Mouse (Mus musculus) bone marrow, adult 2 months (tissue): ENCODE data around the gene D430042O09Rik. TPM values are rescaled to one million over a fixed set of nuclear protein-coding genes. Genes with fewer than 3 reads are reported as not detected.

Source experiments
- H3K27ac ChIP-seq: fragments of 200-500 bp; 2 replicates; pipeline ENCODE4 v1.5.1; 2012; ENCODE audit warnings: low read depth, mild to moderate bottlenecking, control low read depth, inconsistent platforms, low read length; ENCODE audit not compliant: control insufficient read depth, poor library complexity, insufficient read depth
- H3K4me1 ChIP-seq: fragments of 200-500 bp; 2 replicates; pipeline ENCODE4 v1.6.1; 2011; ENCODE audit warnings: low read length; ENCODE audit not compliant: control insufficient read depth, insufficient read depth
- H3K4me3 ChIP-seq: fragments of 200-500 bp; replicated peaks from 2 replicates; pipeline ENCODE3; 2011; ENCODE audit warnings: mild to moderate bottlenecking, low read depth, low read length, control low read depth; ENCODE audit not compliant: control insufficient read depth
- CTCF ChIP-seq: fragments of 200-500 bp; IDR thresholded peaks from 2 replicates; pipeline ENCODE4 v1.5.1; 2011; ENCODE audit warnings: low read length, control low read depth; ENCODE audit not compliant: control insufficient read depth, insufficient read depth
- POLR2A ChIP-seq: fragments of 200-500 bp; IDR thresholded peaks from 2 replicates; pipeline ENCODE4 v1.6.1; 2011; ENCODE audit warnings: low read depth, mild to moderate bottlenecking, control low read depth, low read length, borderline replicate concordance; ENCODE audit not compliant: control insufficient read depth
- WGBS: fragments of 180-500 bp; shearing (Covaris S2); methylation state at CpG from one replicate; pipeline ENCODE4 v1.1.7; 2018; 5-methylcytosine and 5-hydroxymethylcytosine counted together
- polyA plus RNA-seq: library from polyadenylated mRNA; stranded (reverse); fragments of >200 nt; gene quantifications from 2 replicates; pipeline ENCODE4 v1.2.4, GENCODE M21; 2011; ENCODE audit warnings: low replicate concordance; ENCODE audit not compliant: missing spikeins, insufficient read depth, insufficient read length

D430042O09Rik gene
- polyA plus RNA-seq, 1 experiment, result 9.2 TPM

DNA sequence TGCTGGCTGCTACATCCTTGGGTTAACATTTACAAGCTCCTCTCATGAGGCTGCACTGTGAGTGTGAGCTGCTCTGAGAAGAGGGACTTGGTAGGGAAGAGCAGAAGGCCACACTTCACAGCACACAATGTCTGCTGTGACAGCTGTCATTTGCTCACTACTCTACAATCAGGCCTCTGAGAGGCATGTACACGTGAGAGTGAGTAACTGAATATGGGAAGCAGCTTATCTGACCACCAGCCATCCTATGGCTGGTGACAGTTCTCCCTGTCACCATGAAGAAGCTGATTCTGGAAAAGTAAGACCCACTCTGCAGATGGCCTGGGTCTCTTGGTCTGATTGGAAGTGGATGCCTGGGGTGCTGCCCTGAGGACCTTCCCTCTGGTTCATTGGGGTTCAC, 125.1 kb downstream of the D430042O09Rik start:
- H3K4me3 ChIP-seq, result no peak overlapping the region
- no peaks in the 10 kb centered on the region for H3K4me1 ChIP-seq
- H3K27ac ChIP-seq, result no peak overlapping the region
- TF ChIP-seq POLR2A (no peak), CTCF (no peak)
- 37% methylated on average over 1 of the region's 1 CpGs for WGBS

DNA sequence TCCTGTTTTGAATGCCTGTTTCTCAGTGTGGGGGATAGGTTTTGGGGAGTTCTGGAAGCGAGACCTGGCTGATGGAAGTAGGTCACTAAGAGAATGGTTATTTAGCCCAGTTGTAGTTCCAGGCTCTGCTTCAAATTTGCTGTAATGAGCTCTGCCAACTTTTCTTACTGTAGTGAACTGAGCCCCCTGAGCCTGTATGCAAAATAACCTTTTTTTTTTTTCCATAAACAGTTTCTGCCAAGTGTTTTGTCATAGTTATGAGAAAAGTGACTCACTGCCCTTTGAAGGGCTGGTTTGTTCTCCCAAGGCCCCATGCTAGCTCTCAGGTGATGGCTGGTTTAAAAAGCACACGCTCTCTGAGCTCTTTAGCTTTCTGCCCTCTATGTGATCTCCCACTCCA, 125.8 kb downstream of the D430042O09Rik start:
- WGBS, result 82% methylated on average over 2 of the region's 2 CpGs

DNA sequence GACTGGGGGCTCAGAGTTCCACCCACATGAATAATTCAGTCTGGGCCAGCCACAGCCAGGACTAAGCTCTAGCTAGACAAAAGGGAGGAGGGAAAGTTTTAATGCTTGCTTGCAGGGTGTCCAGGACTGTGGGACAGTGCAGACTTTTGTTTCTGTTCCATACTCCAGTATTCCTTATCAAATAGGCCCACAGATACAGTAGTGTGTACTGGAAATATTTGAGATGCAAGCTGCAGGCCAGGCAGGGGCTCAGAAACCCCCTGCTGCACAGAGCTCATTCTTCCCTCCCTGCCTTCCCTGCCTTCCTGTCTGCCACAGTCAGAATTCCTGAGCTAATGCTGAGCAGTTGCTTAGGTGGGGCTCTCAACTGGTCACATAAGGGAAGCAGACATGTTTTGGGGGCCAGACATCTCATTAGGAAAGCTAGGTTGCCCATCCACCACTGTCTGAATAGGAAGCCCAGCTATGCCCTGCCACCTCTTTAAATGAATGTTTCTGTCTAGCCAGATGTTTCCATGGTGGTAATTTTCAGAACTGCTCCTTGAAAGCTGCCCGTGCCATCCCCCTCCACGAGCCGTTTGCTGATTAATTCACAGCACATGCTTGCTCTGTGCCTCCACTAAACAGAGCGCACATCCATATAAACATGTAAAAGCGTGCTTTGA, 130.5 kb downstream of the D430042O09Rik start:
- Histone ChIP-seq H3K4me1 (no peaks in the 10 kb centered on the region), H3K27ac (no peak overlapping the region), H3K4me3 (no peak overlapping the region)
- WGBS, result 90% methylated on average over 5 of the region's 5 CpGs
- TF ChIP-seq POLR2A, result no peak
- TF ChIP-seq CTCF, result no peak

More for the DNA sequence above, 125.8 kb downstream of the D430042O09Rik start:
- Histone ChIP-seq H3K4me1 (no peaks in the 10 kb centered on the region), H3K4me3 (no peak overlapping the region), H3K27ac (no peak overlapping the region)
- TF ChIP-seq CTCF, result no peak
- TF ChIP-seq POLR2A, result no peak

DNA sequence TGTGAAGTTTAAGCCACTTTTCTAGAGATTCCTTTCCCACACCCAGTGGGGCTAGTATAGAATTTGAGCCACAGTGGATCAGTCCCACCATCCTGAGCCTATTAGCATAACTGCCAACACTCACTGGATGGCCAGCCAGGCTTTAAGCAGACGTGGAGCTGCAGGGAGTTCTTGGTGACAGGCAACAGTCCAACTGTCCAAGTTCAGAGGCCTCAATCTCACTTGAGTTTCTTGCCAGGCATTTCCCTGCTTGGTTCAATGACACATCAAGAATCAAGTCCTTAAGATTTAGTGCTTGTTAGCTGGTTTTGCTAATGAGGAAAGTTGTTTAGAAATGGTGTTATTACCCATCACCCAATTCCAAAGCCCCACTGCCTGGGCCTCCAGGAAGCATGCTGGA, 137.9 kb downstream of the D430042O09Rik start:
- WGBS, result 53% methylated on average over 1 of the region's 1 CpGs
- Histone ChIP-seq H3K4me3 (no peak overlapping the region), H3K27ac (no peak overlapping the region), H3K4me1 (no peaks in the 10 kb centered on the region)
- TF ChIP-seq POLR2A (no peak), CTCF (no peak)

DNA sequence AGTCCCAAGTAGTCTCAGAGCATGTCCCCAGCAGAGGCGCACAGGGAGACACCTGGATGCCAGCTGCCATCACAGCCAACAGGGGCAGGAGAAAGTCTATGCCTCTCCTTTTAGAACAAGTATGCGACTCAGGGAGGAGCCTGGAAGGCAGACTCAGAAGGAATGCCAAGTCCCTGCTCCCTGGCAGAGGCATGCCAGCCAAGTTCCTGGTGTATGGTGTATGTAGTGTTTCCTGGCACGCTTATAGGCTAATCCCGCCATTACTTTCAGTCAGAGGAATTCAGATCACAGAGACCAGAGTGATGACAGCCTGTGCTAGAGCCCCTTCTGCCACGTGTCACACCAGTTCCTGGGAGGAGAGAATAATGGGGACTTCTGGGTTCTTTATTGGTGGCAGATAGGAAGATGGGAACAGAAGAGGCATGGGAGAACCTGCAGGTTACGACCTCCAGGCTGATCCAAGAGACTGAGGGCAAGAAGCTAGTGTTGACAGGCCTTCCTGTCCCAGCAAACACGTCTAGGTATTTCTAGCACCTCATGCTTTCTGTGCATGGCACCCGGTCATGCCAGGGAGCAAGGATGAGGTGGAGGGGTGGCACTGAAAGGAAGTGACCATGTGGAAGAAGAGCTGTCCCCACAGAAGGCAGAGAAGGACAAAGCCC, 139.3 kb downstream of the D430042O09Rik start:
- Histone ChIP-seq H3K4me1 (no peaks in the 10 kb centered on the region), H3K4me3 (no peak overlapping the region), H3K27ac (no peak overlapping the region)
- 72% methylated on average over 8 of the region's 8 CpGs for WGBS
- TF ChIP-seq POLR2A (no peak), CTCF (no peak)

DNA sequence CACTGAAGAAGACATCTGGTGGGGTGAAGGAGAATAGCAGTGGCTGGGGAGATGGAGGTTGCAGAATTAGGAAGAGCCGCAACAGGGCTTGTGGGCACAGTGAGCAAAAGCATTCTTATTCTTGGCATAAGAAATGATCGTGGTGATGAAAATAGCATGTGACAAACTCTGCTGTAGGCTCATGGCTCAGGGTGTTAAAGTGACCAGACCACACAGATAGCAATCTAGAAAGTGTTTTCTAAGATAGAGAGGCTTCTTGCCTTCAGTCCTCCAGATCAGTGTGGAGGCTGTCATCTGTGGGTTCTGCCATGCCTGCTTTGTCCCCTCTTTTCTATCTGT, 139.8 kb downstream of the D430042O09Rik start:
- no peaks in the 10 kb centered on the region for H3K4me1 ChIP-seq
- H3K27ac ChIP-seq, result no peak overlapping the region
- 77% methylated on average over 2 of the region's 2 CpGs for WGBS
- H3K4me3 ChIP-seq, result no peak overlapping the region
- TF ChIP-seq POLR2A (no peak), CTCF (no peak)

DNA sequence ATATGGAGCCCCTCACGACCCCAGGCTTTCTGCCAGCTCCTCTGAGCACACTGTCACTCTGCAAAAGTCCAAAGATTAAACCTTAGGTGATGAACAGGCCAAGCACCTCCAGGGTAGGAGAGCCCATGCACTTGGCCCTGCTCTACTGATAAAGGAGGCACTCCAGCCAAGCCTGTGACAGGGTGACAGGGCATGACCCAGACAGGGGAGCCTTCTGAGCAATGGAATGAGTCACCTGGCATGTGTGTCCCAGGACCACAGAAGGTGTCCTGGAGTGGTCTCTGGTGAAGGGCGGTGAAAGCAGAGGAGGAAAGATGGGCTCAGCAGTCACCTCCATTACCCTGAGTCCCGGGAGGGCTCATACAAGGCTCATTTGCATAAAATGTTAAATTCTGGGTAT, 151.9 kb downstream of the D430042O09Rik start:
- no peak overlapping the region for H3K4me3 ChIP-seq
- H3K27ac ChIP-seq, result no peak overlapping the region
- no peaks in the 10 kb centered on the region for H3K4me1 ChIP-seq
- 75% methylated on average over 3 of the region's 3 CpGs for WGBS
- TF ChIP-seq CTCF (no peak), POLR2A (no peak)

DNA sequence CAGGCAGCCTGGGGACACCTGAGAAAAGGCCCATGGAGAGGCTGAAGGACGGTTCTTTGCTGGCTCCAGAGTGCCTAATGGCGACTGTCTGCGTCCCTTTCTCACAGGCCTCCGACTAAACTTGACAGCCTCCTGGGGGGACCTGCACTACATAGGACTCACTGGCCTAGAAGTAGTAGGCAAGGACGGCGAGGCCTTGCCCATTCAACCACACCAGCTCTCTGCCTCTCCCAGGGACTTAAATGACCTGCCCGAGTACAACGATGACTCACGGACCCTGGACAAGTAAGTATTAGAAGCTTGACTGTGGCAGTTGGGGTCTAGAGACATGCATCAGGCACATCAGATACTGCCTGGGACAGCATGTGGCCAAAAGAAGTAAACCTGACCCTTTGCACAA, 152.7 kb downstream of the D430042O09Rik start:
- H3K4me1 ChIP-seq, result no peaks in the 10 kb centered on the region
- no peak overlapping the region for H3K27ac ChIP-seq
- 92% methylated on average over 9 of the region's 9 CpGs for WGBS
- TF ChIP-seq CTCF (no peak), POLR2A (no peak)
- no peak overlapping the region for H3K4me3 ChIP-seq

DNA sequence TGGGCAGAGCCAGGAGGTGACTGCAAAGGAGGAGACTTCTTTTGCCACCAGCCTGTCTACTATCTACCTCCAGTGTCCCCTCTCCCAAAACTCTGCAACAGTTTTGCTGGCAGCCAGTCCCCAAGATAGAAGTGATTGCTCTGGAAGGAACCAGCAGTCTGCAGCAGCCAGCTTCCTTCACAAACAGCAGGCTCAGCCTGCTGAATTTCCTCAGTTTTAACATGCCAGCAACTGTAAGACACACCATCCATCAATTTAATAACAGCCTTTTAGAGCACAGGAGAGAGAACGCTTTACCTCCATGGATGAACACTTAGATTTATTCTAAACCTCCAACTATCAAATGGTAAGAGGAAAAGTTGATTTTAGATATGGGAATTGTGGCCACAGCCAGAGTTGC, 156.3 kb downstream of the D430042O09Rik start:
- H3K4me1 ChIP-seq, result no peaks in the 10 kb centered on the region
- TF ChIP-seq POLR2A, result no peak
- TF ChIP-seq CTCF, result no peak
- H3K27ac ChIP-seq, result no peak overlapping the region
- no peak overlapping the region for H3K4me3 ChIP-seq
- WGBS, result 82% methylated on average over 1 of the region's 1 CpGs
